Mouse (Mus musculus) limb, embryonic 15.5 days (tissue): ENCODE data around the gene Tmem214. TPM values are rescaled to one million over a fixed set of nuclear protein-coding genes. Genes with fewer than 3 reads are reported as not detected.

Source experiments
- ATAC-seq: fragments of 200-750 bp; cut with Nextera tagmentation; 2 replicates; pipeline ENCODE4 v1.8.0; 2017; ENCODE audit warnings: low read depth, moderate TSS enrichment; ENCODE audit not compliant: insufficient number of reproducible peaks, low FRiP score, low TSS enrichment
- H3K27ac ChIP-seq: fragments of 300-500 bp; sonication (generic); 2 replicates; pipeline ENCODE4 v1.5.1; 2015; ENCODE audit warnings: moderate library complexity, mild to moderate bottlenecking, inconsistent platforms
- H3K27me3 ChIP-seq: fragments of 300-500 bp; sonication (generic); 2 replicates; pipeline ENCODE4 v1.6.1; 2015; ENCODE audit warnings: inconsistent platforms
- H3K36me3 ChIP-seq: fragments of 300-500 bp; sonication (generic); 2 replicates; pipeline ENCODE4 v1.6.1; 2015; ENCODE audit warnings: inconsistent platforms
- H3K4me1 ChIP-seq: fragments of 300-500 bp; sonication (generic); 2 replicates; pipeline ENCODE4 v1.6.1; 2015; ENCODE audit warnings: inconsistent platforms
- H3K4me2 ChIP-seq: fragments of 300-500 bp; sonication (generic); 2 replicates; pipeline ENCODE4 v1.6.1; 2015; ENCODE audit warnings: mild to moderate bottlenecking, inconsistent platforms
- H3K4me3 ChIP-seq: fragments of 300-500 bp; sonication (generic); 2 replicates; pipeline ENCODE4 v1.5.1; 2015; ENCODE audit warnings: mild to moderate bottlenecking, inconsistent platforms
- H3K9ac ChIP-seq: fragments of 300-500 bp; sonication (generic); 2 replicates; pipeline ENCODE4 v1.6.1; 2015; ENCODE audit warnings: inconsistent platforms
- H3K9me3 ChIP-seq: fragments of 300-500 bp; sonication (generic); 2 replicates; pipeline ENCODE4 v1.6.1; 2016; ENCODE audit warnings: inconsistent platforms
- WGBS: fragments of 180-500 bp; shearing (Covaris S2); methylation state at CpG from one replicate; pipeline ENCODE4 v1.1.7; 2015; 5-methylcytosine and 5-hydroxymethylcytosine counted together
- polyA plus RNA-seq: library from polyadenylated mRNA; unstranded; fragments of >200 nt; fragmentation: Nextera tagmentation; extraction: Ambion mirVana; gene quantifications from 2 replicates; pipeline ENCODE4 v1.2.1, GENCODE M21; 2015

Gene Tmem214
- 97.7 and 97.9 TPM in 2 replicates for polyA plus RNA-seq

GRCm38 (mm10) chr5:30867712-30868111 lies at the start of gene Tmem214:
Gene Tmem214, plus strand, starts transcription at chr5:30868012.
- Histone ChIP-seq H3K4me2 (no peak within 1 kb of the TSS), H3K27ac (peak within 1 kb of the TSS; percentile 81), H3K9me3 (no peaks in the 10 kb centered on the region), H3K36me3 (peaks cover 31% of the 10 kb centered on the region), H3K4me3 (no peak within 1 kb of the TSS), H3K4me1 (peaks cover 23% of the 10 kb centered on the region), H3K9ac (no peak within 1 kb of the TSS), H3K27me3 (no peaks in the 10 kb centered on the region)
- 92% methylated on average over 3 of the region's 3 CpGs for WGBS
- ATAC-seq, result no peak

GRCm38 (mm10) chr5:30818758-30819309 lies 49.0 kb upstream of the Tmem214 start:
- no peak for ATAC-seq
- Histone ChIP-seq H3K9ac (no peak overlapping the region), H3K27ac (no peak overlapping the region), H3K27me3 (no peaks in the 10 kb centered on the region), H3K36me3 (no peaks in the 10 kb centered on the region), H3K4me2 (no peak overlapping the region; the same call in 1 of the 2 replicates), H3K4me1 (peaks cover 18% of the 10 kb centered on the region), H3K4me3 (no peak overlapping the region), H3K9me3 (no peaks in the 10 kb centered on the region)
- 91% methylated on average over 8 of the region's 8 CpGs for WGBS

DNA sequence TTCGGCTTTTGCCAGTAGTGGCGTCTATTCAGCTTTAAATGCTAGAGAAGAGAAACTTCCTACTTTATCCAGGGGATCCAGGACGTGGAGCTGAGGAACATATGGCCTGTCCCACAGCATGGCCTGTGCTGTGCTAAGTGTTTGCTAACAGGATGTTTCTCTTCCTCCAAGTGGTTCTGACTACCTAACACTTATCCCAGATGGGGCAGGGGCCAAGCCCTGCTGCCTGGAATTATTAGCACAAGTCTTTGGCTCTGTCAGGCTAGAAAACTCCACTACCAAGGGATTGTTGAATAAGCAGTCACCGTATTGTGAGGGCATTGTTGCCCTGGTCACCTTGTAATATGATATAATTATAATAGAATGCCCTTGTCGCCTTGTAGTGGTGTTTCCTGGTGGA lies 45.1 kb upstream of the Tmem214 start:
- Histone ChIP-seq H3K4me2 (no peak overlapping the region), H3K9me3 (no peaks in the 10 kb centered on the region), H3K36me3 (no peaks in the 10 kb centered on the region), H3K9ac (no peak overlapping the region), H3K27ac (no peak overlapping the region), H3K4me3 (no peak overlapping the region), H3K27me3 (no peaks in the 10 kb centered on the region), H3K4me1 (peaks cover 3% of the 10 kb centered on the region; the same call in 1 of the 2 replicates)
- 76% methylated on average over 5 of the region's 5 CpGs for WGBS
- no peak for ATAC-seq

GRCm38 (mm10) chr5:30823091-30823490 lies 44.7 kb upstream of the Tmem214 start:
- whole genome bisulfite sequencing, result 66% methylated on average over 3 of the region's 3 CpGs

DNA sequence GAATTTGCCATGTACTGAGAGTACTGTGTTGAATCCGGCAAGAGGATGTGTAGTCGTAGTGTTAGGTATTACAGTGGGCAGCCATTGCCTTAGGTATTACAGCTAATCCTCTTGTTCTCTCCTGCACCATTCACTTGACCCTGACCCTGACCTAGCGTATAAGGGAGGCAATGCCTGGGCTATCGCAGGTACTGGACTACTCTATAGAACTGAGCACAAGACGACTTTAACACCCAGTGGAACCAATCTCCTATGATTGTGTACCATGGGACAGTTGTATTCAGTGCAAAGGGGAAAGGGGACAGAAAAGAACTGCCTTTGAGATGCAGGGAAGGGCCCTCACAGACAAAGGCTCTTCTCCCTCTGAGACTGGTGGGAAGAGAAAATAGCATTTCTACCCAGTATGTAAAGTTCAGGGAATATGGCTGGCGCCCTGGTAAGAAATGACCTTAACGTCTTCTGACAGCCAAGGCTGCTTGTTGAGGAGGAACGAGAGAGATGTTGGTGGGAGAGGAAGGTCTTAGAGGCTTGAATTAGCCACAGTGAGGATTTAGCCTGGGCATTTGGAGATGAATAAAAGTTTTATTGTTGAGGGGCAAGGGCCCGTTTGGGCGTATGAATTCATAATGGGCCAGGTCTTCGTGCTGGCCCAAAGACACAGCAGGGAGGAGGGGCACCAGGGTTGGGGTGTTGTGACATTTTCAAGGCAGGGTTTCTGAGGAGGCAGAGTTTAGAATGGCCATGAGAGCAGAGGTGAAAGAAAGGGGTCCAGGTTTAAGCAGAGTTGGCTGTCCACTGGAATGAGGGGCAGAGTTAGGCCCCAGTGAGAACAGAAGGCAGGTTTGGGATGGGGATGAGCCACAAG lies 43.5 kb upstream of the Tmem214 start:
- WGBS, result 85% methylated on average over 11 of the region's 11 CpGs
- Histone ChIP-seq H3K27ac (no peak overlapping the region), H3K4me3 (no peak overlapping the region), H3K4me1 (peaks cover 3% of the 10 kb centered on the region; the same call in 1 of the 2 replicates), H3K9me3 (no peaks in the 10 kb centered on the region), H3K36me3 (no peaks in the 10 kb centered on the region), H3K9ac (no peak overlapping the region), H3K27me3 (no peaks in the 10 kb centered on the region), H3K4me2 (no peak overlapping the region)
- no peak for ATAC-seq

More at GRCm38 (mm10) chr5:30823091-30823490, 44.7 kb upstream of the Tmem214 start:
- Histone ChIP-seq H3K4me2 (no peak overlapping the region), H3K4me1 (peaks cover 3% of the 10 kb centered on the region; the same call in 1 of the 2 replicates), H3K36me3 (no peaks in the 10 kb centered on the region), H3K4me3 (no peak overlapping the region), H3K27ac (no peak overlapping the region), H3K9me3 (no peaks in the 10 kb centered on the region), H3K27me3 (no peaks in the 10 kb centered on the region), H3K9ac (no peak overlapping the region)
- no peak for ATAC-seq

GRCm38 (mm10) chr5:30825166-30825565 lies 42.6 kb upstream of the Tmem214 start:
- Histone ChIP-seq H3K4me2 (no peak overlapping the region), H3K27me3 (no peaks in the 10 kb centered on the region), H3K27ac (no peak overlapping the region), H3K9me3 (no peaks in the 10 kb centered on the region), H3K4me3 (no peak overlapping the region), H3K9ac (no peak overlapping the region), H3K4me1 (peaks cover 3% of the 10 kb centered on the region; the same call in 1 of the 2 replicates), H3K36me3 (no peaks in the 10 kb centered on the region)
- 71% methylated on average over 10 of the region's 10 CpGs for WGBS
- no peak for ATAC-seq

GRCm38 (mm10) chr5:30825821-30826220 lies 42.0 kb upstream of the Tmem214 start:
- WGBS, result 74% methylated on average over 6 of the region's 6 CpGs
- H3K9me3 ChIP-seq, result no peaks in the 10 kb centered on the region
- ATAC-seq, result no peak
- no peak overlapping the region for H3K4me3 ChIP-seq
- H3K4me1 ChIP-seq, result peaks cover 3% of the 10 kb centered on the region; the same call in 1 of the 2 replicates
- no peaks in the 10 kb centered on the region for H3K27me3 ChIP-seq
- no peak overlapping the region for H3K9ac ChIP-seq
- no peaks in the 10 kb centered on the region for H3K36me3 ChIP-seq
- H3K4me2 ChIP-seq, result no peak overlapping the region
- H3K27ac ChIP-seq, result no peak overlapping the region

GRCm38 (mm10) chr5:30833416-30833815 lies 34.4 kb upstream of the Tmem214 start:
- no peak overlapping the region for H3K27ac ChIP-seq
- no peaks in the 10 kb centered on the region for H3K9me3 ChIP-seq
- no peak overlapping the region for H3K4me3 ChIP-seq
- no peaks in the 10 kb centered on the region for H3K27me3 ChIP-seq
- ATAC-seq, result no peak
- no peak overlapping the region for H3K4me2 ChIP-seq
- H3K9ac ChIP-seq, result no peak overlapping the region
- 82% methylated on average over 3 of the region's 3 CpGs for WGBS
- H3K4me1 ChIP-seq, result no peaks in the 10 kb centered on the region
- H3K36me3 ChIP-seq, result peaks cover 18% of the 10 kb centered on the region; the same call in 1 of the 2 replicates

DNA sequence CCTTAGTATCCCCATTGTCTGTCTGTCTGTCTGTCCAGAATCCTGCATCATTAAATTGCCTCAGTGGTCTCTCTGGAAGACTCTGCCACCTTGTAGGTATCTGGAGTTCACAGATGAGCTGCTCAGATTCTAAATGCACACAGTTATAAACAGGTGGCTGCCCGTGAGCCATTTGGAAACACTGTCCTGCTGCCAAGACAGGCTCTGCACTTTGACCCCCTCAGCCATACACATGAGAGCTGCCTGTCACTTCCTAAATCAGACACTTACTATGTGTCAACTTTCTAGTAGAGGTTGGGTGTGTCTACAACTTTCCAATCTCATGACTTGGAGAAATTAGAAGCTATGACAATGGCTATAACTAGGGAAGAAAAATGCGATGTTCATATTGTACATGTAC lies 28.1 kb upstream of the Tmem214 start:
- no peak for ATAC-seq
- no peak overlapping the region for H3K9ac ChIP-seq
- no peak overlapping the region for H3K4me2 ChIP-seq
- no peak overlapping the region for H3K27ac ChIP-seq
- H3K4me1 ChIP-seq, result no peaks in the 10 kb centered on the region
- 88% methylated on average over 2 of the region's 2 CpGs for WGBS
- H3K4me3 ChIP-seq, result no peak overlapping the region
- H3K36me3 ChIP-seq, result peaks cover 18% of the 10 kb centered on the region
- no peaks in the 10 kb centered on the region for H3K9me3 ChIP-seq
- no peaks in the 10 kb centered on the region for H3K27me3 ChIP-seq

GRCm38 (mm10) chr5:30841896-30842295 lies 25.9 kb upstream of the Tmem214 start:
- H3K4me3 ChIP-seq, result no peak overlapping the region
- H3K4me1 ChIP-seq, result no peaks in the 10 kb centered on the region
- peaks cover 11% of the 10 kb centered on the region for H3K36me3 ChIP-seq
- no peaks in the 10 kb centered on the region for H3K9me3 ChIP-seq
- H3K27me3 ChIP-seq, result no peaks in the 10 kb centered on the region
- no peak for ATAC-seq
- no peak overlapping the region for H3K27ac ChIP-seq
- 51% methylated on average over 3 of the region's 3 CpGs for WGBS
- H3K4me2 ChIP-seq, result no peak overlapping the region
- no peak overlapping the region for H3K9ac ChIP-seq

DNA sequence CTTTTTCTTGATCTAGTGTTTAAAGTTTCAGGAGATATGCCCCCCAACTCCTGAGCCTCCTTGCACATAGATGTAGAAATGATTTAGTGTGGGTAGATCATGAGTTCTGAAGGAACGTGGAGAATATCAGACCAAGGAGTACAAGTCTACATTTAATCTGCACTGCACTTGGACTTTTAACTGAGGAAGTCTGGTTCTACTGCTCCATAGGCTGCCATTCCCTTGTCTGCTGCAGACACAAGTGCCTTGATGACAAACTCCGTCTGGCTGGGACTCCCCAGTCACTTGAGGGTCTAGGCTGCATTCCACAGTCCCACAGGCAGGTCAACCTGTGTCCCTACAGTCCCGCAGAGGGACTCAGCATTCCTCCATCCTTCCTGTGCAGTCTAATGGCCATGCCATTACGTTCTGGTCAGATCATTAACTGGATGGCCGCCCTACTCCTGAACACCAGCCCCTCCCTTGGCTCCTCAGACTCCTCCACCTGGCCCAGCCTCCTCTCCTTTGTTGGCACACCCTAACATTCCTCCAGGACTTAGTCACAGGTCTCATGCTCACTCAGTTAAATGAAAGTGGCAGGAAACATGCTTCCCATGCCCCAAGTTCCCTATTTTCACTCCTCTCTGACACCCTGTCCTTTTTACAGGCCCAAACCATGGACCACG lies 17.8 kb upstream of the Tmem214 start:
- ATAC-seq, result no peak
- 45% methylated on average over 6 of the region's 6 CpGs for WGBS
- no peak overlapping the region; the same call in 1 of the 2 replicates for H3K27ac ChIP-seq

GRCm38 (mm10) chr5:30850556-30850925 lies 17.3 kb upstream of the Tmem214 start:
- H3K36me3 ChIP-seq, result no peaks in the 10 kb centered on the region
- no peak overlapping the region for H3K27ac ChIP-seq
- H3K4me1 ChIP-seq, result peaks cover 17% of the 10 kb centered on the region
- no peak overlapping the region for H3K4me3 ChIP-seq
- ATAC-seq, result no peak
- no peak overlapping the region for H3K4me2 ChIP-seq
- H3K9me3 ChIP-seq, result no peaks in the 10 kb centered on the region
- WGBS, result 70% methylated on average over 2 of the region's 2 CpGs
- H3K9ac ChIP-seq, result no peak overlapping the region
- no peaks in the 10 kb centered on the region for H3K27me3 ChIP-seq

More for the DNA sequence above, 17.8 kb upstream of the Tmem214 start:
- Histone ChIP-seq H3K36me3 (no peaks in the 10 kb centered on the region), H3K4me2 (no peak overlapping the region), H3K4me1 (peaks cover 17% of the 10 kb centered on the region), H3K9me3 (no peaks in the 10 kb centered on the region), H3K27me3 (no peaks in the 10 kb centered on the region), H3K9ac (no peak overlapping the region), H3K4me3 (no peak overlapping the region)
